Mouse (Mus musculus) CD4-positive, CD25-positive, alpha-beta regulatory T cell, adult 2 months (primary cell): ENCODE measurements at regions not wholly inside any gene's neighbourhood (a gene's known extent, or its start where the extent isn't known, plus 50 kb on each side); places are given as distances from the start of the nearest gene placed in this dataset.

Source experiments
- DNase-seq: peaks from one replicate; pipeline ENCODE4 v3.0.0-alpha.2; 2012; ENCODE audit warnings: low read depth, low spot score

GRCm38 (mm10) chr10:112863808-112864207 is 65.0 kb downstream of the Atxn7l3b start:
- DNase-seq: no peak

- no peak for DNase-seq
These were observed 65.4 kb downstream of the Atxn7l3b start for GRCm38 (mm10) chr10:112863375-112863774.

GRCm38 (mm10) chr10:112851997-112852396 is 76.8 kb downstream of the Atxn7l3b start:
- DNase-seq: no peak

- DNase-seq: no peak
These were observed 82.6 kb downstream of the Atxn7l3b start for GRCm38 (mm10) chr10:112846225-112846624.

GRCm38 (mm10) chr10:112837400-112838035 is 91.3 kb downstream of the Atxn7l3b start:
- no peak for DNase-seq

GRCm38 (mm10) chr10:112835970-112836369 is 92.8 kb downstream of the Atxn7l3b start:
- DNase-seq: no peak

- no peak for DNase-seq
These were observed 93.3 kb downstream of the Atxn7l3b start for GRCm38 (mm10) chr10:112835508-112835907.

- DNase-seq: no peak
These were observed 118.6 kb downstream of the Atxn7l3b start for GRCm38 (mm10) chr10:112810181-112810580.

GRCm38 (mm10) chr10:112803557-112803956 is 125.2 kb downstream of the Atxn7l3b start:
- no peak for DNase-seq

GRCm38 (mm10) chr10:112801560-112801959 is 127.2 kb downstream of the Atxn7l3b start:
- DNase-seq: peak; percentile 54

GRCm38 (mm10) chr10:112798603-112799002 is 130.2 kb downstream of the Atxn7l3b start:
- DNase-seq: no peak

GRCm38 (mm10) chr10:112798090-112798489 is 130.7 kb downstream of the Atxn7l3b start:
- DNase-seq: no peak

- DNase-seq: no peak
These were observed 132.9 kb downstream of the Atxn7l3b start for GRCm38 (mm10) chr10:112795938-112796337.

- no peak for DNase-seq
These were observed 133.3 kb downstream of the Atxn7l3b start for GRCm38 (mm10) chr10:112795473-112795872.

GRCm38 (mm10) chr10:112788236-112788635 is 140.6 kb downstream of the Atxn7l3b start:
- DNase-seq: no peak

- DNase-seq: no peak
These were observed 154.5 kb downstream of the Atxn7l3b start for GRCm38 (mm10) chr10:112774262-112774661.

GRCm38 (mm10) chr10:112746683-112747082 is 182.1 kb downstream of the Atxn7l3b start:
- DNase-seq: no peak

- DNase-seq: no peak
These were observed 185.3 kb downstream of the Atxn7l3b start for GRCm38 (mm10) chr10:112743527-112743926.

- no peak for DNase-seq
These were observed 186.7 kb downstream of the Atxn7l3b start for GRCm38 (mm10) chr10:112742123-112742522.
